Mouse (Mus musculus) liver, embryonic 13.5 days (tissue): ENCODE data around the gene Dnase1l2. TPM values are rescaled to one million over a fixed set of nuclear protein-coding genes. Genes with fewer than 3 reads are reported as not detected.
A peak's percentile ranks its signal among the peaks of the same experiment; 100 is the strongest.

Experiments
- ATAC-seq: fragments of 200-750 bp; cut with Nextera tagmentation; 2 replicates; pipeline ENCODE4 v1.8.0; 2017; ENCODE audit warnings: low read depth, mild to moderate bottlenecking, moderate number of reproducible peaks, moderate library complexity
- DNase-seq: peaks from one replicate; pipeline ENCODE4 v3.0.0; 2022
- H3K27ac ChIP-seq: fragments of 300-500 bp; sonication (generic); 2 replicates; pipeline ENCODE4 v1.5.1; 2015; ENCODE audit warnings: moderate library complexity, mild to moderate bottlenecking, inconsistent platforms
- H3K27me3 ChIP-seq: fragments of 300-500 bp; sonication (generic); 2 replicates; pipeline ENCODE4 v1.6.1; 2015; ENCODE audit warnings: mild to moderate bottlenecking, inconsistent platforms
- H3K36me3 ChIP-seq: fragments of 300-500 bp; sonication (generic); 2 replicates; pipeline ENCODE4 v1.6.1; 2015; ENCODE audit warnings: mild to moderate bottlenecking, inconsistent platforms
- H3K4me1 ChIP-seq: fragments of 300-500 bp; sonication (generic); replicated peaks from 2 replicates; pipeline ENCODE4 v1.6.1; 2015; ENCODE audit warnings: inconsistent platforms
- H3K4me2 ChIP-seq: fragments of 300-500 bp; sonication (generic); 2 replicates; pipeline ENCODE4 v1.6.1; 2015; ENCODE audit warnings: inconsistent platforms, mild to moderate bottlenecking, moderate library complexity
- H3K4me3 ChIP-seq: fragments of 300-500 bp; sonication (generic); replicated peaks from 2 replicates; pipeline ENCODE4 v1.5.1; 2015; ENCODE audit warnings: mild to moderate bottlenecking, inconsistent platforms
- H3K9ac ChIP-seq: fragments of 300-500 bp; sonication (generic); 2 replicates; pipeline ENCODE4 v1.6.1; 2015; ENCODE audit warnings: mild to moderate bottlenecking, inconsistent platforms
- H3K9me3 ChIP-seq: fragments of 300-500 bp; sonication (generic); replicated peaks from 2 replicates; pipeline ENCODE4 v1.6.1; 2016; ENCODE audit warnings: inconsistent platforms
- WGBS: fragments of 180-500 bp; shearing (Covaris S2); methylation state at CpG from one replicate; pipeline ENCODE4 v1.1.7; 2015; ENCODE audit not compliant: insufficient replicate concordance; 5-methylcytosine and 5-hydroxymethylcytosine counted together
- polyA plus RNA-seq: library from polyadenylated mRNA; unstranded; fragments of >200 nt; fragmentation: Nextera tagmentation; extraction: Ambion mirVana; gene quantifications from 2 replicates; pipeline ENCODE4 v1.2.1, GENCODE M21; 2015

The Dnase1l2 gene
- 0.33 and 0.68 TPM in 2 replicates for polyA plus RNA-seq

- WGBS: 74% methylated on average over 7 of the region's 7 CpGs
- Histone ChIP-seq H3K9me3 (no peaks in the 10 kb centered on the region), H3K4me3 (no peak within 1 kb of the TSS), H3K27ac (no peak within 1 kb of the TSS), H3K4me2 (no peak within 1 kb of the TSS), H3K27me3 (no peaks in the 10 kb centered on the region), H3K9ac (no peak within 1 kb of the TSS), H3K4me1 (no peaks in the 10 kb centered on the region), H3K36me3 (peaks cover 76% of the 10 kb centered on the region)
- ATAC-seq (no peak), DNase-seq (no peak)
These were observed at the start of gene Dnase1l2 for GRCm38 (mm10) chr17:24442632-24443155. Dnase1l2 (minus strand) TSS chr17:24443105.

- peaks cover 67% of the 10 kb centered on the region for H3K27me3 ChIP-seq
These were observed 47.5 kb upstream of the Dnase1l2 start for GRCm38 (mm10) chr17:24490399-24490798.

GRCm38 (mm10) chr17:24489265-24490030 lies 46.5 kb upstream of the Dnase1l2 start:
- H3K36me3 ChIP-seq: no peaks in the 10 kb centered on the region
- peak overlapping the region; percentile 76 for H3K4me2 ChIP-seq
- 23% methylated on average over 19 of the region's 19 CpGs for WGBS
- H3K9me3 ChIP-seq: no peaks in the 10 kb centered on the region
- no peak overlapping the region for H3K27ac ChIP-seq
- peak overlapping the region; percentile 59 for H3K4me3 ChIP-seq
- DNase-seq (no peak), ATAC-seq (no peak)
- peaks cover 23% of the 10 kb centered on the region for H3K4me1 ChIP-seq
- 0 out of 2 replicates have a peak overlapping the region, but pooled peaks have one; percentile 50 for H3K9ac ChIP-seq
- H3K27me3 ChIP-seq: peaks cover 75% of the 10 kb centered on the region

More at GRCm38 (mm10) chr17:24490399-24490798, 47.5 kb upstream of the Dnase1l2 start:
- WGBS: 73% methylated on average over 4 of the region's 4 CpGs
- Histone ChIP-seq H3K4me3 (no peak overlapping the region), H3K9ac (no peak overlapping the region), H3K9me3 (no peaks in the 10 kb centered on the region), H3K27ac (no peak overlapping the region), H3K36me3 (no peaks in the 10 kb centered on the region), H3K4me1 (peaks cover 20% of the 10 kb centered on the region), H3K4me2 (no peak overlapping the region)
- DNase-seq: no peak
- ATAC-seq: no peak

GRCm38 (mm10) chr17:24488662-24489264 lies 45.9 kb upstream of the Dnase1l2 start:
- 1% methylated on average over 75 of the region's 81 CpGs for WGBS
- Histone ChIP-seq H3K4me2 (peak overlapping the region; percentile 76), H3K4me1 (peaks cover 23% of the 10 kb centered on the region), H3K27ac (no peak overlapping the region), H3K9ac (peak overlapping the region; percentile 50), H3K9me3 (no peaks in the 10 kb centered on the region), H3K4me3 (peak overlapping the region; percentile 59), H3K27me3 (peaks cover 77% of the 10 kb centered on the region), H3K36me3 (no peaks in the 10 kb centered on the region)
- peak; percentile 35 for ATAC-seq
- no peak for DNase-seq

GRCm38 (mm10) chr17:24488186-24488661 lies 45.3 kb upstream of the Dnase1l2 start, which contains the start of gene Caskin1:
Caskin1 (plus strand) TSS chr17:24488601.
- Histone ChIP-seq H3K4me3 (peak within 1 kb of the TSS; percentile 59), H3K9me3 (no peaks in the 10 kb centered on the region), H3K27me3 (peaks cover 82% of the 10 kb centered on the region), H3K9ac (peak within 1 kb of the TSS; percentile 50), H3K36me3 (no peaks in the 10 kb centered on the region), H3K27ac (no peak within 1 kb of the TSS), H3K4me2 (peak within 1 kb of the TSS; percentile 76), H3K4me1 (peaks cover 23% of the 10 kb centered on the region)
- WGBS: under 1% methylated on average over 45 of the region's 45 CpGs
- ATAC-seq: no peak
- no peak for DNase-seq

GRCm38 (mm10) chr17:24485090-24485860 lies 42.4 kb upstream of the Dnase1l2 start:
- Histone ChIP-seq H3K36me3 (no peaks in the 10 kb centered on the region), H3K27me3 (peaks cover 64% of the 10 kb centered on the region), H3K9me3 (no peaks in the 10 kb centered on the region), H3K27ac (no peak overlapping the region), H3K4me2 (no peak overlapping the region), H3K4me1 (peaks cover 25% of the 10 kb centered on the region), H3K9ac (no peak overlapping the region), H3K4me3 (no peak overlapping the region)
- ATAC-seq: no peak
- WGBS: 42% methylated on average over 11 of the region's 11 CpGs
- DNase-seq: no peak

- Histone ChIP-seq H3K4me2 (no peak overlapping the region), H3K9ac (no peak overlapping the region), H3K4me3 (no peak overlapping the region), H3K36me3 (no peaks in the 10 kb centered on the region), H3K4me1 (peaks cover 23% of the 10 kb centered on the region), H3K27ac (no peak overlapping the region), H3K9me3 (no peaks in the 10 kb centered on the region), H3K27me3 (peaks cover 46% of the 10 kb centered on the region)
- DNase-seq (no peak), ATAC-seq (no peak)
- WGBS: 80% methylated on average over 3 of the region's 3 CpGs
These were observed 40.6 kb upstream of the Dnase1l2 start for GRCm38 (mm10) chr17:24483495-24483894.

GRCm38 (mm10) chr17:24481027-24481815 lies 38.3 kb upstream of the Dnase1l2 start:
- H3K9ac ChIP-seq: no peak overlapping the region
- peaks cover 24% of the 10 kb centered on the region for H3K27me3 ChIP-seq
- 89% methylated on average over 20 of the region's 20 CpGs for WGBS
- no peak overlapping the region for H3K27ac ChIP-seq
- H3K4me3 ChIP-seq: no peak overlapping the region
- H3K36me3 ChIP-seq: peaks cover 19% of the 10 kb centered on the region
- H3K4me1 ChIP-seq: peaks cover 34% of the 10 kb centered on the region
- DNase-seq: no peak
- no peak overlapping the region for H3K4me2 ChIP-seq
- no peaks in the 10 kb centered on the region for H3K9me3 ChIP-seq
- ATAC-seq: no peak

GRCm38 (mm10) chr17:24480201-24480826 lies 37.4 kb upstream of the Dnase1l2 start:
- H3K4me1 ChIP-seq: peaks cover 33% of the 10 kb centered on the region
- H3K9ac ChIP-seq: peak overlapping the region; percentile 33; the same call in 1 of the 2 replicates
- ATAC-seq (no peak), DNase-seq (no peak)
- H3K27me3 ChIP-seq: peaks cover 15% of the 10 kb centered on the region
- no peaks in the 10 kb centered on the region for H3K9me3 ChIP-seq
- peak overlapping the region; percentile 82 for H3K27ac ChIP-seq
- H3K4me2 ChIP-seq: peak overlapping the region; percentile 76
- H3K4me3 ChIP-seq: no peak overlapping the region
- peaks cover 28% of the 10 kb centered on the region for H3K36me3 ChIP-seq
- WGBS: 42% methylated on average over 3 of the region's 3 CpGs

GRCm38 (mm10) chr17:24479431-24479830 lies 36.5 kb upstream of the Dnase1l2 start:
- H3K9ac ChIP-seq: peak overlapping the region; percentile 88; the same call in 1 of the 2 replicates
- DNase-seq: no peak
- peak overlapping the region; percentile 76 for H3K4me2 ChIP-seq
- peak overlapping the region; percentile 84 for H3K4me3 ChIP-seq
- peaks cover 37% of the 10 kb centered on the region for H3K36me3 ChIP-seq
- no peaks in the 10 kb centered on the region for H3K9me3 ChIP-seq
- peaks cover 7% of the 10 kb centered on the region; the same call in 1 of the 2 replicates for H3K27me3 ChIP-seq
- 12% methylated on average over 1 of the region's 1 CpGs for WGBS
- peak overlapping the region; percentile 94 for H3K27ac ChIP-seq
- ATAC-seq: no peak
- peaks cover 32% of the 10 kb centered on the region for H3K4me1 ChIP-seq
